Mouse (Mus musculus): ENCODE measurements around the gene Samm50. TPM values are rescaled to one million over a fixed set of nuclear protein-coding genes. Genes with fewer than 3 reads are reported as not detected.

The Samm50 gene
- polyA plus RNA-seq, 1 experiment from 2014 or later, result 94.5 TPM

DNA sequence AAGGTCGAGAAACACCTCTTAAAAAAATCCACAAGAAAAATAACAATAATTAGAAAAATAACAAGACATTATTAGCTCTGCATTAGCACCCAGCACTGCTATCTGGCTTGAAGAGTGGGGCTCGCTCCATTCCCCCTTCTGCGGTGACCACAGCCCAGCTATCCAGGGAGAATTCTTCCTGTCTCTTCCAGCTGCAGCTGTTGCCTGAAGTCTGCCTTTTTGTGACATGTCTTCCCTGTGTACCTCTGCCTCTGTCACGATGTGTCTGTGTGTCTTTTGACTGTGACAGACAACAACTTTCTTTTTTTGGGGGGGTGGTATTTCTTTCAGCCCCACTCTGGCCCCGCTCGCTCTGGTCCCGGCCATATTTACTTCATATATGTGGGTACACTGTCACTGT is 60.6 kb downstream of the Samm50 start:
- Histone ChIP-seq H3K4me1 (replicated peaks) (peaks cover 43% of the 10 kb centered on the region), H3K36me3 (no peaks in the 10 kb centered on the region), H3K9me3 (peaks cover 2% of the 10 kb centered on the region; the same call in 1 of the 2 replicates), H3K27ac (no peak overlapping the region), H3K27me3 (ENCODE audit: insufficient read depth, poor library complexity, severe bottlenecking) (peaks cover 11% of the 10 kb centered on the region; the same call in 1 of the 2 replicates), H3K4me3 (no peak overlapping the region)
- 91% methylated on average over 7 of the region's 7 CpGs for WGBS
- no peak for DNase-seq (ENCODE audit: low spot score)

- Histone ChIP-seq H3K27me3 (ENCODE audit: insufficient read depth, poor library complexity, severe bottlenecking) (peaks cover 16% of the 10 kb centered on the region), H3K4me1 (replicated peaks) (peaks cover 55% of the 10 kb centered on the region), H3K27ac (peak overlapping the region; percentile 50), H3K4me3 (no peak overlapping the region), H3K36me3 (no peaks in the 10 kb centered on the region), H3K9me3 (no peaks in the 10 kb centered on the region)
- WGBS, result 72% methylated on average over 11 of the region's 11 CpGs
- no peak for DNase-seq (ENCODE audit: low spot score)
These were observed 61.7 kb downstream of the Samm50 start for GRCm38 (mm10) chr15:84253757-84254156.

DNA sequence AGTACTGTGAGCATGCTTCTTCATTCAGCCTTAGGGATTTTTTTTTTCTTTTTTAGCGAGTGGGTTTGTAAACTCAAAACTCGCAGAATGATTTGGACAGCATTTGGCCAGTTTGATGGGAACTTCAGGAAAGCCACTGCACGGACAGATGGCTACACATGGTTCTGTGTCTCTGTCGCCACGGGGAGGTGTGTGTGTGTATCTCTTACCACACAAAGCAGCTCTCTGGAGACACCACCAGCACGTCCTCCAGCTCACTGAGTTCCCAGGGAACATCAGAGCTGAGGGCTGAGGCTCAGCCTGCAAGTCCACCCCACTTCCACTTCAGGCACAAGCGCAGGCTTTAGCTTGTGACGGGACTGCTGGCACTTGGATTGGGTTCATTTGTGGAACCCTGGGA is 62.3 kb downstream of the Samm50 start:
- no peak for DNase-seq (ENCODE audit: low spot score)
- Histone ChIP-seq H3K9me3 (no peaks in the 10 kb centered on the region), H3K27me3 (ENCODE audit: insufficient read depth, poor library complexity, severe bottlenecking) (peaks cover 16% of the 10 kb centered on the region), H3K4me3 (no peak overlapping the region), H3K36me3 (no peaks in the 10 kb centered on the region), H3K4me1 (replicated peaks) (peaks cover 61% of the 10 kb centered on the region), H3K27ac (peak overlapping the region; percentile 50; the same call in 1 of the 2 replicates)
- 78% methylated on average over 8 of the region's 8 CpGs for WGBS

DNA sequence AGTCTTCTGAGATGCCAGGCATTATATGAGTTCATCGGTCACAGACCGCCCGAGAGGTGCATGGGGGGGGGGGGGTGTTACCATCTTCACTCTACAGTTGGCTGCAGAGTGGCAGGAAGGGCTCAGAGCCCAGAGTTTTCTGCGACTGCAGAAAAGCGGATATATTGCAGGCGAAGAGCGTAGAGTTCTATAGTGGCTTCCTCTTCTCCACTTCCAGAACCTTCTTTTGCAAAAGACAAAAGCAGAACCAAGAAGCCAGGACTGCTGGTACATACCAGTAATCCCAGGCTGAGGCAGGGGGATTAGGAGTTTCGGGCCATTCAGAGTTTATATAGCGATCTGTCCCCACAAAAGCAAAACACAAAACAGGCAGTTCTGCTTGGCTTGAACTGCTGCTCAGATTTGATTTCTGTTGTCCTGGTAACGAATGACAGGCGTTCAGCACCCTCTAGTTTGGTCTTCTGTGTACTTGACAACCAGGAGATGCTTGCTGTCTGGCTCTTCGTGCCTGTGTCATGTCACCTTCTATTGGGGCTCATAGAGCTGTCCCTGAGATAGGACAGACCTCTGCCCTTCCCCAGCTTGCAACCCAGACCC is 64.3 kb downstream of the Samm50 start:
- DNase-seq (ENCODE audit: low spot score), result no peak
- Histone ChIP-seq H3K9me3 (no peaks in the 10 kb centered on the region), H3K4me3 (no peak overlapping the region), H3K4me1 (replicated peaks) (peaks cover 74% of the 10 kb centered on the region), H3K27ac (peak overlapping the region; percentile 62), H3K27me3 (ENCODE audit: insufficient read depth, poor library complexity, severe bottlenecking) (peaks cover 16% of the 10 kb centered on the region), H3K36me3 (no peaks in the 10 kb centered on the region)
- 77% methylated on average over 12 of the region's 12 CpGs for WGBS

DNA sequence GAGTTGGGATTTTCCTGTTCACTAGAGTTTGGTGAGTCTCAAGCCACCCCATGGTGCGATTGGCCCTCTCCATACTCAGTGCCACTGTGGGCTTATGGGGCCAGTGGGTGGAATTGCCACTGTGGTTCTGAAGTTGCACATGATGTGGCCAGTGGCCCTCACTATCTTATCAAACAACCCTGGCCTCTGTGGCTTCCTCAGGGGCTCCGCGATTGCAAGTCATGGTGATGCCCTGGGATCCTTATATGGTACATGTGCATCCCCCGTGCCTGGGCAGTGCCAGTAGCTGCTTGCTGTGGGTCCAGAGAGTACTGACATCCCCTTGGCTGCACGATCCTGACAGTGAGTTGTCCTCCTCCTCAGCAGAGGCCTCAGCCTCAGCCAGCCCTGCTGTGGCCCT is 64.8 kb downstream of the Samm50 start:
- no peaks in the 10 kb centered on the region for H3K9me3 ChIP-seq
- no peaks in the 10 kb centered on the region for H3K36me3 ChIP-seq
- H3K4me3 ChIP-seq, result no peak overlapping the region
- H3K27ac ChIP-seq, result peak overlapping the region; percentile 62
- peaks cover 21% of the 10 kb centered on the region for H3K27me3 ChIP-seq (ENCODE audit: insufficient read depth, poor library complexity, severe bottlenecking)
- DNase-seq (ENCODE audit: low spot score), result no peak
- 92% methylated on average over 5 of the region's 5 CpGs for WGBS
- peaks cover 72% of the 10 kb centered on the region for H3K4me1 ChIP-seq (replicated peaks)

- H3K4me1 ChIP-seq (replicated peaks), result peaks cover 73% of the 10 kb centered on the region
- no peaks in the 10 kb centered on the region for H3K9me3 ChIP-seq
- DNase-seq (ENCODE audit: low spot score), result no peak
- H3K36me3 ChIP-seq, result no peaks in the 10 kb centered on the region
- no peak overlapping the region for H3K4me3 ChIP-seq
- H3K27me3 ChIP-seq (ENCODE audit: insufficient read depth, poor library complexity, severe bottlenecking), result peaks cover 24% of the 10 kb centered on the region
- H3K27ac ChIP-seq, result peak overlapping the region; percentile 79
- 50% methylated on average over 9 of the region's 9 CpGs for WGBS
These were observed 66.7 kb downstream of the Samm50 start for GRCm38 (mm10) chr15:84258602-84259355.

DNA sequence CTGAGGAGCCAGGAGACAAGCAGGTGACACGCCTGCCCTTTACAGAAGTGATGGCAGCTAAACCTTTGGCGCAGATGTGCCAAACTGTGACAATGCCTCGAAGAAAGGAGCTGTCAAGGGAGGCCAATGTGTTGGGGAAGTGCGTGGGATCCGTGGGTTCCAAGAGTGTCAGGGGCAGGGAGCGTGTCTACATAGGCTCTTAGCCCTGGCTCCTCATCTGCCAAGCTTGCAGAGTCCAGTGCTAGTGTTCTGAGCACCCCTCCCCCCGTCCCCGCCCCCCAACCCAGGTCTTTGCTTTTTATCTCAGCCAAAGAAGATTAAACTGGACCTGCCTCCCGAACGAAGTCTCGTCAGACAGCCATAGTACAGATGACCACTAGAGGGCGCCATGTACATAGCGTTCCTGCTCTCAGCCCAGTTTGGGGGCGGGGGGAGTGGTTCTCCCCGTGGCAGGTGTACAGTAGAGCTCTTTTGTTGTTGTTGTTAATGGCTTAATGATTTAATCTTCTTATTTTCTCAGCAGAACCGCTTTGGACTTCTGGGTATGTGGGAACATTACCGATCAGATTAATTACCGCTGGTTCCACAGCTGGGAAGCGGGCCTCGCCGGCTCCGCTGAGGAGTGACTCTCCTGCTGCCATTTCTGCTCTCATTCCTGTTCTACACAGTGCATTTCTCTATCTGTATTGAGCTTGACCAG is 68.2 kb downstream of the Samm50 start:
- 0 out of 2 replicates have a peak overlapping the region, but pooled peaks have one; percentile 17 for H3K27ac ChIP-seq
- whole genome bisulfite sequencing, result 32% methylated on average over 22 of the region's 22 CpGs
- no peaks in the 10 kb centered on the region for H3K36me3 ChIP-seq
- peaks cover 24% of the 10 kb centered on the region for H3K27me3 ChIP-seq (ENCODE audit: insufficient read depth, poor library complexity, severe bottlenecking)
- H3K4me3 ChIP-seq, result no peak overlapping the region
- peak; percentile 77 for DNase-seq (ENCODE audit: low spot score)
- H3K9me3 ChIP-seq, result no peaks in the 10 kb centered on the region
- H3K4me1 ChIP-seq (replicated peaks), result peaks cover 71% of the 10 kb centered on the region

GRCm38 (mm10) chr15:84262630-84263029 is 70.6 kb downstream of the Samm50 start:
- Histone ChIP-seq H3K9me3 (no peaks in the 10 kb centered on the region), H3K4me1 (replicated peaks) (peaks cover 64% of the 10 kb centered on the region), H3K27me3 (ENCODE audit: insufficient read depth, poor library complexity, severe bottlenecking) (peaks cover 13% of the 10 kb centered on the region), H3K4me3 (no peak overlapping the region), H3K27ac (no peak overlapping the region), H3K36me3 (0 out of 2 replicates have a peak, but pooled peaks cover 2% of the 10 kb centered on the region)
- 93% methylated on average over 6 of the region's 6 CpGs for WGBS
- no peak for DNase-seq (ENCODE audit: low spot score)

DNA sequence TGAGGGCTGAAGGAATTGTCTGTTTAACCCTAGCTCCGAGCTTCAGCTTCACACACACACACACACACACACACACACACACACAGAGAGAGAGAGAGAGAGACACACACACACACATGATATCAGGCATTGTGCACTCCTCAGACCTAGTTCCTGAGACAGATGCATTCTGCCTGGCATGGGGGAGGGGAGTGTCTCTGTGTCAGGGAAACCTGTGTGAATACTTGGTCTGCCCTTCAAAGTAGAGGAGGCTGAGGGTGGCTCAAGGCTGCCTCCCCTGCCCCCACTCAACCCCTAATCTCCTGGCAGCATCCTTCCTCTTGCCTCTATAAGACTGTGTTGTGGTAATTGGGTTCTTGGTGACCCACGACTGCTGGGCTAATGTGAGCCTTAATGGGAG is 71.5 kb downstream of the Samm50 start:
- DNase-seq (ENCODE audit: low spot score), result no peak
- H3K9me3 ChIP-seq, result no peaks in the 10 kb centered on the region
- H3K27me3 ChIP-seq (ENCODE audit: insufficient read depth, poor library complexity, severe bottlenecking), result peaks cover 9% of the 10 kb centered on the region; the same call in 1 of the 2 replicates
- 0 out of 2 replicates have a peak, but pooled peaks cover 2% of the 10 kb centered on the region for H3K36me3 ChIP-seq
- 58% methylated on average over 2 of the region's 2 CpGs for WGBS
- H3K4me3 ChIP-seq, result no peak overlapping the region
- H3K4me1 ChIP-seq (replicated peaks), result peaks cover 54% of the 10 kb centered on the region
- H3K27ac ChIP-seq, result 0 out of 2 replicates have a peak overlapping the region, but pooled peaks have one; percentile 35

DNA sequence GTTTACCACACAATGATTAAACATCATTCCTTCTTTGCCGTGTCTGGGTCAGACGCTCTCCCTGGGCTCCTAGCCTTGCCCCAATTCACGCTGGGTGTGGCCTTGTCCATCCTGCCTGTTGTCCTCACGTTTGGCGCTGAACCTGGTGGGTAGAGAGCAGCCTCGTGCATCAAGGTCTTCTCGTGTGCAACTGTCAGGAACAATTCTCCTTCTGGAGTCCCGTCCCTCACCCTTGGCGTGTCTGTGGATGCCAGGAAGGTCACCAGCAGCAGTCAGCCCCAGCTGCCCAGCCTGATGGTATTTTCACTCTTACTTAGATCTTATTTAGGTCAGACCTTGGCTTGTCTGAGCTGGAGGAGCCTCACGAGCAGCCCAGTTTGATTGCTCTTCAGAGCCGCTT is 73.1 kb downstream of the Samm50 start:
- Histone ChIP-seq H3K36me3 (0 out of 2 replicates have a peak, but pooled peaks cover 2% of the 10 kb centered on the region), H3K27ac (peak overlapping the region; percentile 46), H3K27me3 (ENCODE audit: insufficient read depth, poor library complexity, severe bottlenecking) (peaks cover 9% of the 10 kb centered on the region; the same call in 1 of the 2 replicates), H3K4me1 (replicated peaks) (peaks cover 45% of the 10 kb centered on the region), H3K4me3 (no peak overlapping the region), H3K9me3 (no peaks in the 10 kb centered on the region)
- DNase-seq (ENCODE audit: low spot score), result no peak
- WGBS, result 64% methylated on average over 11 of the region's 11 CpGs

DNA sequence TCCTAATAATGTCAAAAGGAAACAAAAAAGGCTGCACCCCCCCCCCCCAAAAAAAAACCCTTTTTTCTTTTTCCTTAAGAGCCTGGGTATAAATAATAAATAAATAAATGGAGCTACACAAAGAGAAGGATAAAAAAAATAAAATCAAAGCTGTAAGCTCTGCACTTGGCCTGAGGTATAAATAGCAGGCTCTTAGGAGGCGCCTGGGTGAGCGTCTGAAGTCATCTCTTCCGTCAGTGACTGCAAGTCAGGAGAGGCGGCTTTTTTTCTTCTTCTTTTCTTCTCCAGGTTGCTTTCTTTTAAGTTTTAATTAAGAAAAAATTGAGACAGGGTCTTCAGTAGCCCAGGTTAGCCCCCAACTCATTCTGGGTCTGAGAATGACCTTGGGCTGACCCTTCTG is 74.2 kb downstream of the Samm50 start:
- Histone ChIP-seq H3K27me3 (ENCODE audit: insufficient read depth, poor library complexity, severe bottlenecking) (peaks cover 9% of the 10 kb centered on the region; the same call in 1 of the 2 replicates), H3K4me1 (replicated peaks) (peaks cover 39% of the 10 kb centered on the region), H3K27ac (peak overlapping the region; percentile 17; the same call in 1 of the 2 replicates), H3K9me3 (no peaks in the 10 kb centered on the region), H3K4me3 (no peak overlapping the region), H3K36me3 (0 out of 2 replicates have a peak, but pooled peaks cover 2% of the 10 kb centered on the region)
- WGBS, result 80% methylated on average over 4 of the region's 4 CpGs
- no peak for DNase-seq (ENCODE audit: low spot score)

Data from hindbrain, embryonic 10.5 days (tissue).